Mouse (Mus musculus): ENCODE measurements around the gene Slc35a3. TPM values are rescaled to one million over a fixed set of nuclear protein-coding genes. Genes with fewer than 3 reads are reported as not detected.
"Not testable (repeated sequence)": the region's sequence is repeated elsewhere in the genome, so short reads cannot be mapped to it uniquely, and the experiment has no call there.

Gene Slc35a3
- 10 to 100 TPM; 14.6 to 16.5 TPM for total RNA-seq (2021)

GRCm38 (mm10) chr3:116712436-116712881, at the start of gene Slc35a3:
Slc35a3 (minus strand) TSS chr3:116712831.
- peak in 1 of 2 experiments; percentile 18 for DNase-seq (ENCODE audit: extremely low spot score in 1 of 2, low spot score in 1 of 2)

GRCm38 (mm10) chr3:116752818-116753217, 40.2 kb upstream of the Slc35a3 start:
- DNase-seq (ENCODE audit: extremely low spot score in 1 of 2, low spot score in 1 of 2): no peak

- DNase-seq (ENCODE audit: extremely low spot score in 1 of 2, low spot score in 1 of 2): peak in 1 of 2 experiments; percentile 52
Measured at GRCm38 (mm10) chr3:116751191-116751860, 38.7 kb upstream of the Slc35a3 start.

- DNase-seq (ENCODE audit: extremely low spot score in 1 of 2, low spot score in 1 of 2): peak in 1 of 2 experiments; percentile 61
Measured at GRCm38 (mm10) chr3:116748391-116749170, 36.0 kb upstream of the Slc35a3 start.

DNA sequence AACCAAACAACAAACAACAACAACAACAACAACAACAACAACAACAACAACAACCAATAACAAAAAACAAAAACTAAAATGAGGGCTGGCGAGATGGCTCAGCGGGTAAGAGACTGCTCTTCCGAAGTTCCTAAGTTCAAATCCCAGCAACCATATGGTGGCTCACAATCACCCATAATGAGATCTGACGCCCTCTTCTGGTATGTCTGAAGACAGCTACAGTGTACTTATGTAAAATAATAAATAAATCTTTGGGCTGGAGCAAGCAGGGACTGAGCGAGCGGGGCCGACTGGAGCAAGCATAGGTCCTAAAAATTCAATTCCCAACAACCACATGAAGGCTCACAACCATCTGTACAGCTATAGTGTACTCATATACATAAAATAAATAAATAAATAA, 35.0 kb upstream of the Slc35a3 start:
- not testable (repeated sequence) for DNase-seq (ENCODE audit: extremely low spot score in 1 of 2, low spot score in 1 of 2)

- DNase-seq (ENCODE audit: extremely low spot score in 1 of 2, low spot score in 1 of 2): no peak
Measured at GRCm38 (mm10) chr3:116740963-116741362, 28.3 kb upstream of the Slc35a3 start.

GRCm38 (mm10) chr3:116740106-116740505, 27.5 kb upstream of the Slc35a3 start:
- no peak for DNase-seq (ENCODE audit: extremely low spot score in 1 of 2, low spot score in 1 of 2)

DNA sequence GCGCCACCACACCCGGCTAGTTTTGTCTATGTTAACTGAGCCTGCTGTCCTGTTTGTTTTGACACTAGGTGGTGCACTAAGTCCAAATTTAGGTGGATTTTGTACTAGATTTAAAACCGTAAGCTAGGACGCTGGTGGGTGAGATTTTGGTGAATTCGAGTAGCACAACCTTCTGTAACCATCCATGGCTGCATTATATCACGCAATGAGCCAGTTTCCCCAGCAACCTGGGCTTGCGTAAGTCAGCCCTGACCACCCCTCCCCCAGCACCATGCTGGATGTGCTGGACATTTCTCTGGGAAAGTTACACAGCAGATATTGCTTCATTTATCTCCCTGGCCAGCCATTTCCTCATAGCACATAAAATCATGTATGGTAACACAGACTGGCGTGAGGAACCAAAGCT, 24.7 kb upstream of the Slc35a3 start:
- DNase-seq (ENCODE audit: extremely low spot score in 1 of 2, low spot score in 1 of 2): no peak

- DNase-seq (ENCODE audit: extremely low spot score in 1 of 2, low spot score in 1 of 2): no peak
Measured at GRCm38 (mm10) chr3:116729483-116730174, 17.0 kb upstream of the Slc35a3 start.

DNA sequence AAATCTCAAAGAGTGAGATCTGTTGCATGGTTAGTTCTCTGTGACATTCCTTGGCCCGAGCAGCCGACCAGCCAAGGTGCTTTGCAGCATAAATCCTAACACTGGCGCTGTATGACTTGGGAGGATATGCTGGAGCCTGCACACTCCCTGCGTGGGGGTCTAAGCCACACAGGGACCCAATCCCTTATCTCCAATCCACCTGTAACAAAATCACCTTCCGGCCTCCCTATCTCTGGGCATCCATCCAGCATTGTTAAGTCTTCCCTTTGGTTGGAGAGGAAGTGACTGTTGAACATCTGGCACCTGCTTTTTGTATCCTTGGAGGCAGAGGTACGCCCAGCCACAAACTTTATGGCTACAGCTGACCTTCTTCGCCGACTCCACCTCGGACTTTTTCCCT, 14.2 kb upstream of the Slc35a3 start:
- DNase-seq (ENCODE audit: extremely low spot score in 1 of 2, low spot score in 1 of 2): no peak

DNA sequence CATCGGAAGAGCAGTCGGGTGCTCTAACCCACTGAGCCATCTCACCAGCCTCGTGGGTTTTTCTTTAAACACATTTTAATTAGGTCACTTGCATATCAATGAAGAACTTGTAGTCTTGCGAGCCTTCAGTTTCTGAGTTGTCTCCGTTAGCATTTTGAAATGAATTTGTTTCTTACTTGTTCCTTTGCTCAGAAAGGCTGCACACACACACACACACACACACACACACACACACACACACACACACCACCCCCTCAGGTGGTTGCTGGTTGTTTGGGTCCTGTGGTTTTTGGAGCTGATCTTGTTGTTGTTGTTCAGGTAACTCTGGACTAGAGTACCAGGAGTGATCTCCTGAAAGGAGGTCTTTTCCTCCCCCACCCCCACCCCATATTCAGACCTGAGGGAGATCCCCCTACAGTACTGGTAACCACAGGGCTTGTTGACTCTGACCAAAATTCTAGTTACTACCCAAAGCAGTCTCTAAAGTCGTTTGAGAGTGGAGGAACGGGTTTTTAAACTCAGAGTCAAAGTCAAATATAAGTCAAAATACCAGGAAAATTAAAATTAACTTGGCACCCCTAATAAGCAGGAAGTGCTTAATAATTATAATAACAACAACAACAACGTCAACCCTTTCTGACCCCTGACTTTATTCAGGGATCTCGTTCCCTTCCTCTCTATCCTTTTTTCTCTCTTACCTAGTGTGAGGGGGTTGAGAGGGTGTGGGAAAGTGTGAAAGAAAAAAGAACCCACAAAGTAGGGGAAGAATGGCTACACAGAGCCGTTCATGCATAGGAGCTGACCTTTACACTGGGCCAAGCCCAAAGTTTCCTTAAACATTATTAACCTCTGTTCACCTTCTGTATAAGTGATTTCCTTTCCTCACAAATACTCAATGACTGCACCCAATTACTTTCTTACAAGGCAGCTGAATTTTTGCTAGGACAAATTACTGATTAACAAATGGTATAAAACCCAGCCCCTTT, 11.2 kb upstream of the Slc35a3 start:
- DNase-seq (ENCODE audit: extremely low spot score in 1 of 2, low spot score in 1 of 2): no peak

DNA sequence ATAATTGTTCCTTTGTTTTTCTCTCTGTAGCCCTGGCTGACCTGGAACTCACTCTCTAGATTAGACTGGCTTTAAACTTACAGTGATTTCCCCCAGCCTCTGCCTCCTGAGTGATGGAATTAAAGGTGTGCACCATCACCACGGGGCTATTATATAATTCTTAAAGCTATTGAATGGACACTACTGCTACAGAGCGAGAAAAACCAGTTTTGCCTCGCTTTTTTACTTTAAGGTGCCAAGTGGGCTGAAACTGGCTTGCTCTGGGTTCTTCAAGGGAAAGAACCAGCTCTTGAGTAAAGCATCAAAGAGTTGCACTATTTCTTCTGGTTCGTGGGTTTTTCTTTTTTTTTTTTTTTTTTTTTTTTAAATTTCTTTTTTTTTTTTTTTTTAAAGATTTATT, 10.3 kb upstream of the Slc35a3 start:
- DNase-seq (ENCODE audit: extremely low spot score in 1 of 2, low spot score in 1 of 2): no peak

DNA sequence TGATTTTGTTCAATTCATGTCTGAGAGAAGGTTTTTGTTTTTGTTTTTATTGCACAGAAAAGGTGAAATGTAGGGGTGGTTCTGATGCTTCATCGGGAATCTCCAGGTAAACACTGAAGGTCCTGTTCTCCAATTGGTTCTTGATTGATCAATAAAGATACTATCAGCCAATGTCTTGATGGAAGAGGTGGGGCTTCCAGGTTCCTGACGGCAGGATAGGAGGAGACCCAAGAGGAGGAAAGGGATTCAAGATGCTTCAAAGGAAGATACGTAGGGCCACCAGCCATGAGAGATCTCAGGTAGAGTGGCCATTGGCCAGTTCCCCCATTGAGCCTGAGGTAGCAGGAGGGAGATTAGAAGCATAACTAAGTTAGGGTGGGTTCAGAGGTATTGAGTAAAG, 6.3 kb upstream of the Slc35a3 start:
- no peak for DNase-seq (ENCODE audit: extremely low spot score in 1 of 2, low spot score in 1 of 2)

- no peak for DNase-seq (ENCODE audit: extremely low spot score in 1 of 2, low spot score in 1 of 2)
Measured at GRCm38 (mm10) chr3:116713031-116713430, 400 bp upstream of the Slc35a3 start.

- peak; percentile 79 to 82 for DNase-seq (ENCODE audit: extremely low spot score in 1 of 2, low spot score in 1 of 2)
Measured at GRCm38 (mm10) chr3:116711624-116712435, 801 bp downstream of the Slc35a3 start.

DNA sequence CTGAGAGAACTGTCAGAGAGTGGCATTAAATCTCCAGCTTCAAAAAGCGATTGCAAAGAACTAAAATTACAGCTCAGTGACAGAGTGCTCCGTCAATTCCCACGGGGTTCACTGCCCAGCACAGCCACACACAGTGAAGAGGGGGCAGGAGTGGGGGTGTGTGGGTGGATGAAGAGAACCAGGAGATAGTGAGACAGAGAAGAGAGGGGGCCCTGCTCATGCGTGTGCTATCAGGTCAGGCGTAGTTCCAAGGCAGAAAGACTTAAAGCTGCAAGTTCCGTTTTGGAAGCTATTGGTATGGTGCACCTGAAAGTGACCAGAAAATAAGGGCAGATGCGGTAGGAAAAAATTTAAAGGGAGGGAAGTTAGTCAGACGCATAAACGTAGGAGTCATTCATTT, 1.7 kb downstream of the Slc35a3 start:
- no peak for DNase-seq (ENCODE audit: extremely low spot score in 1 of 2, low spot score in 1 of 2)

- DNase-seq (ENCODE audit: extremely low spot score in 1 of 2, low spot score in 1 of 2): no peak
Measured at GRCm38 (mm10) chr3:116705637-116706204, 6.9 kb downstream of the Slc35a3 start.

- DNase-seq (ENCODE audit: extremely low spot score in 1 of 2, low spot score in 1 of 2): no peak
Measured at GRCm38 (mm10) chr3:116703835-116704234, 8.8 kb downstream of the Slc35a3 start.

Data from layer of hippocampus, postnatal 25 days (tissue).